Mouse (Mus musculus) MEL (cell line): Measurements from ENCODE around the gene Mt2. TPM values are rescaled to one million over a fixed set of nuclear protein-coding genes. Genes with fewer than 3 reads are reported as not detected.

ENCODE experiments used
- DNase-seq: peaks from one replicate; pipeline ENCODE4 v3.0.0; 2011; ENCODE audit warnings: low read depth, low spot score
- H3K27ac ChIP-seq: 2 replicates; pipeline ENCODE4 v1.5.1; 2012; ENCODE audit warnings: low read depth, mild to moderate bottlenecking, control low read depth, low read length, moderate library complexity; ENCODE audit not compliant: control insufficient read depth
- H3K27me3 ChIP-seq, 2 experiments: fragments of 150-350 bp in 1 of 2; sonication (generic) in 1 of 2; 2 replicates each; pipeline ENCODE4 v1.6.1; 2012; ENCODE audit warnings: low read length in 2 of 2, mild to moderate bottlenecking in 2 of 2, improper control_type of control experiment in 1 of 2, moderate library complexity in 1 of 2; ENCODE audit not compliant: insufficient read depth in 2 of 2, control insufficient read depth in 1 of 2
- H3K36me3 ChIP-seq, 2 experiments: 2 replicates each; pipeline ENCODE4 v1.6.1; 2012 to 2014; ENCODE audit warnings: low read length in 2 of 2, improper control_type of control experiment in 1 of 2, inconsistent platforms in 1 of 2, mild to moderate bottlenecking in 1 of 2; ENCODE audit not compliant: insufficient read depth in 2 of 2, control insufficient read depth in 1 of 2
- H3K4me1 ChIP-seq, 2 experiments: fragments of 150-350 bp in 1 of 2; sonication (generic) in 1 of 2; 2 replicates each; pipeline ENCODE4 v1.6.1; 2012; ENCODE audit warnings: low read length in 2 of 2, improper control_type of control experiment in 1 of 2, mild to moderate bottlenecking in 1 of 2; ENCODE audit not compliant: insufficient read depth in 2 of 2, control insufficient read depth in 1 of 2
- H3K4me3 ChIP-seq, 2 experiments: fragments of 150-350 bp in 1 of 2; sonication (generic) in 1 of 2; 2 replicates each; pipeline ENCODE4 v1.5.1; 2012; ENCODE audit warnings: low read depth in 2 of 2, low read length in 2 of 2, mild to moderate bottlenecking in 2 of 2, moderate library complexity in 2 of 2, control low read depth in 1 of 2, improper control_type of control experiment in 1 of 2; ENCODE audit not compliant: control insufficient read depth in 1 of 2, insufficient read depth in 1 of 2
- H3K79me2 ChIP-seq: 2 replicates; pipeline ENCODE4 v1.6.1; 2012; ENCODE audit warnings: mild to moderate bottlenecking, low read length, moderate library complexity; ENCODE audit not compliant: control insufficient read depth, poor library complexity, insufficient read depth
- H3K9ac ChIP-seq: 2 replicates; pipeline ENCODE4 v1.6.1; 2012; ENCODE audit warnings: low read depth, mild to moderate bottlenecking, control low read depth, low read length, moderate library complexity; ENCODE audit not compliant: control insufficient read depth, poor library complexity, severe bottlenecking
- H3K9me3 ChIP-seq: fragments of 150-350 bp; sonication (generic); replicated peaks from 2 replicates; pipeline ENCODE4 v1.6.1; 2012; ENCODE audit warnings: mild to moderate bottlenecking, low read length, improper control_type of control experiment, moderate library complexity; ENCODE audit not compliant: insufficient read depth
- BHLHE40 ChIP-seq: IDR thresholded peaks from 2 replicates; pipeline ENCODE4 v1.6.1; 2012; ENCODE audit warnings: low read depth, mild to moderate bottlenecking, inconsistent platforms, low read length, improper control_type of control experiment, borderline replicate concordance
- CHD1 ChIP-seq: IDR thresholded peaks from 2 replicates; pipeline ENCODE4 v1.6.1; 2012; ENCODE audit warnings: low read depth, mild to moderate bottlenecking, inconsistent platforms, low read length, improper control_type of control experiment
- CHD2 ChIP-seq: IDR thresholded peaks from 2 replicates; pipeline ENCODE4 v1.6.1; 2011; ENCODE audit warnings: low read length, improper control_type of control experiment
- CTCF ChIP-seq, 3 experiments: IDR thresholded peaks in 2 of 3; conservative IDR thresholded peaks in 1 of 3; 2 replicates each; pipeline ENCODE4 v1.5.1; 2011 to 2012; ENCODE audit warnings: low read length in 3 of 3, low read depth in 2 of 3, mild to moderate bottlenecking in 2 of 3, improper control_type of control experiment in 1 of 3, inconsistent platforms in 1 of 3, mixed read lengths in 1 of 3, moderate library complexity in 1 of 3; ENCODE audit not compliant: control insufficient read depth in 1 of 3, insufficient read depth in 1 of 3, poor library complexity in 1 of 3, severe bottlenecking in 1 of 3
- E2F4 ChIP-seq: IDR thresholded peaks from 2 replicates; pipeline ENCODE4 v1.6.1; 2011; ENCODE audit warnings: low read depth, low read length, improper control_type of control experiment, borderline replicate concordance
- ELF1 ChIP-seq: IDR thresholded peaks from 2 replicates; pipeline ENCODE4 v1.6.1; 2014; ENCODE audit warnings: low read depth, mild to moderate bottlenecking, inconsistent platforms, low read length, improper control_type of control experiment, moderate library complexity
- EP300 ChIP-seq, 2 experiments: IDR thresholded peaks; 2 replicates each; pipeline ENCODE4 v1.6.1; 2011; ENCODE audit warnings: improper control_type of control experiment in 2 of 2, low read length in 2 of 2, low read depth in 1 of 2, mild to moderate bottlenecking in 1 of 2
- ETS1 ChIP-seq: IDR thresholded peaks from 2 replicates; pipeline ENCODE4 v1.6.1; 2012; ENCODE audit warnings: low read depth, mild to moderate bottlenecking, inconsistent platforms, low read length, improper control_type of control experiment, moderate library complexity
- GABPA ChIP-seq: IDR thresholded peaks from 2 replicates; pipeline ENCODE4 v1.6.1; 2012; ENCODE audit warnings: low read depth, mild to moderate bottlenecking, inconsistent platforms, low read length, improper control_type of control experiment, moderate library complexity
- GATA1 ChIP-seq: IDR thresholded peaks from 2 replicates; pipeline ENCODE4 v1.6.1; 2011; ENCODE audit warnings: low read depth, low read length, improper control_type of control experiment
- HCFC1 ChIP-seq: IDR thresholded peaks from 2 replicates; pipeline ENCODE4 v1.6.1; 2012; ENCODE audit warnings: low read depth, mild to moderate bottlenecking, inconsistent platforms, low read length, improper control_type of control experiment, moderate library complexity
- JUND ChIP-seq: IDR thresholded peaks from 2 replicates; pipeline ENCODE4 v1.6.1; 2011; ENCODE audit warnings: low read depth, mild to moderate bottlenecking, improper control_type of control experiment, low read length
- KAT2A ChIP-seq: conservative IDR thresholded peaks from 2 replicates; pipeline ENCODE4 v1.6.1; 2012; ENCODE audit warnings: low read depth, low read length, improper control_type of control experiment, inconsistent platforms
- MAFK ChIP-seq: IDR thresholded peaks from 2 replicates; pipeline ENCODE4 v1.6.1; 2011; ENCODE audit warnings: low read depth, mild to moderate bottlenecking, low read length, improper control_type of control experiment, borderline replicate concordance
- MAX ChIP-seq: IDR thresholded peaks from 2 replicates; pipeline ENCODE4 v1.6.1; 2011; ENCODE audit warnings: low read length, improper control_type of control experiment
- MXI1 ChIP-seq: IDR thresholded peaks from 2 replicates; pipeline ENCODE4 v1.6.1; 2011; ENCODE audit warnings: mild to moderate bottlenecking, low read depth, low read length, improper control_type of control experiment
- MYB ChIP-seq: IDR thresholded peaks from 2 replicates; pipeline ENCODE4 v1.6.1; 2011; ENCODE audit warnings: mild to moderate bottlenecking, low read depth, low read length, improper control_type of control experiment
- MYC ChIP-seq: IDR thresholded peaks from 2 replicates; pipeline ENCODE4 v1.6.1; 2011; ENCODE audit warnings: low read depth, mild to moderate bottlenecking, low read length, improper control_type of control experiment, moderate library complexity
- NELFE ChIP-seq: IDR thresholded peaks from 2 replicates; pipeline ENCODE4 v1.6.1; 2011; ENCODE audit warnings: low read depth, low read length, improper control_type of control experiment
- NRF1 ChIP-seq: IDR thresholded peaks from 2 replicates; pipeline ENCODE4 v1.6.1; 2014; ENCODE audit warnings: low read depth, mild to moderate bottlenecking, inconsistent platforms, low read length, improper control_type of control experiment, moderate library complexity; ENCODE audit not compliant: poor library complexity, insufficient read depth, severe bottlenecking
- POLR2A ChIP-seq, 2 experiments: IDR thresholded peaks; 2 replicates each; pipeline ENCODE4 v1.6.1; 2011 to 2012; ENCODE audit warnings: low read length in 2 of 2, mild to moderate bottlenecking in 2 of 2, control low read depth in 1 of 2, improper control_type of control experiment in 1 of 2, low read depth in 1 of 2, moderate library complexity in 1 of 2; ENCODE audit not compliant: control insufficient read depth in 1 of 2, insufficient read depth in 1 of 2, poor library complexity in 1 of 2
- POLR2AphosphoS2 ChIP-seq: IDR thresholded peaks from 2 replicates; pipeline ENCODE4 v1.6.1; 2011; ENCODE audit warnings: low read length, improper control_type of control experiment
- POLR2AphosphoS5 ChIP-seq: IDR thresholded peaks from 2 replicates; pipeline ENCODE4 v1.6.1; 2012; ENCODE audit warnings: low read depth, borderline replicate concordance, mild to moderate bottlenecking, inconsistent platforms, low read length, moderate library complexity, mixed read lengths
- RAD21 ChIP-seq: IDR thresholded peaks from 2 replicates; pipeline ENCODE4 v1.6.1; 2011; ENCODE audit warnings: mild to moderate bottlenecking, low read depth, low read length, improper control_type of control experiment
- RCOR1 ChIP-seq: IDR thresholded peaks from 2 replicates; pipeline ENCODE4 v1.6.1; 2012; ENCODE audit warnings: low read depth, mild to moderate bottlenecking, inconsistent platforms, low read length, improper control_type of control experiment
- SIN3A ChIP-seq: IDR thresholded peaks from 2 replicates; pipeline ENCODE4 v1.6.1; 2012; ENCODE audit warnings: low read length, improper control_type of control experiment, inconsistent platforms
- SMC3 ChIP-seq: IDR thresholded peaks from 2 replicates; pipeline ENCODE4 v1.6.1; 2011; ENCODE audit warnings: low read depth, low read length, improper control_type of control experiment
- TAL1 ChIP-seq: IDR thresholded peaks from 2 replicates; pipeline ENCODE4 v1.6.1; 2012; ENCODE audit warnings: mild to moderate bottlenecking, inconsistent platforms, low read length, moderate library complexity, mixed read lengths
- TBP ChIP-seq: IDR thresholded peaks from 2 replicates; pipeline ENCODE4 v1.8.0; 2011; ENCODE audit warnings: low read depth, low read length, improper control_type of control experiment
- TCF12 ChIP-seq: IDR thresholded peaks from 2 replicates; pipeline ENCODE4 v1.6.1; 2014; ENCODE audit warnings: low read depth, mild to moderate bottlenecking, inconsistent platforms, low read length, improper control_type of control experiment, moderate library complexity
- UBTF ChIP-seq: IDR thresholded peaks from 2 replicates; pipeline ENCODE4 v1.6.1; 2012; ENCODE audit warnings: low read depth, mild to moderate bottlenecking, inconsistent platforms, low read length, improper control_type of control experiment, moderate library complexity, borderline replicate concordance; ENCODE audit not compliant: insufficient read depth
- USF1 ChIP-seq: IDR thresholded peaks from 2 replicates; pipeline ENCODE4 v1.6.1; 2014; ENCODE audit warnings: low read depth, mild to moderate bottlenecking, inconsistent platforms, low read length, improper control_type of control experiment, moderate library complexity
- USF2 ChIP-seq, 2 experiments: IDR thresholded peaks; 2 replicates each; pipeline ENCODE4 v1.6.1; 2011 to 2012; ENCODE audit warnings: improper control_type of control experiment in 2 of 2, low read length in 2 of 2, borderline replicate concordance in 1 of 2, inconsistent platforms in 1 of 2, low read depth in 1 of 2, mild to moderate bottlenecking in 1 of 2; ENCODE audit not compliant: insufficient read depth in 1 of 2
- ZC3H11A ChIP-seq: IDR thresholded peaks from 2 replicates; pipeline ENCODE4 v1.6.1; 2012; ENCODE audit warnings: low read depth, mild to moderate bottlenecking, inconsistent platforms, low read length, improper control_type of control experiment
- ZKSCAN1 ChIP-seq: IDR thresholded peaks from 2 replicates; pipeline ENCODE4 v1.6.1; 2012; ENCODE audit warnings: low read depth, mild to moderate bottlenecking, inconsistent platforms, low read length, improper control_type of control experiment, moderate library complexity
- ZMIZ1 ChIP-seq: IDR thresholded peaks from 2 replicates; pipeline ENCODE4 v1.6.1; 2012; ENCODE audit warnings: low read depth, mild to moderate bottlenecking, inconsistent platforms, low read length, improper control_type of control experiment, moderate library complexity
- ZNF384 ChIP-seq: IDR thresholded peaks from 2 replicates; pipeline ENCODE4 v1.6.1; 2012; ENCODE audit warnings: low read depth, mild to moderate bottlenecking, inconsistent platforms, low read length, improper control_type of control experiment
- polyA plus RNA-seq, 2 experiments: library from polyadenylated mRNA; stranded (reverse) in 1 of 2; unstranded in 1 of 2; fragments of >175 nt in 1 of 2; fragments of >200 nt in 1 of 2; gene quantifications; 2 replicates each; pipeline versions ENCODE4 v1.2.1 to v1.2.4; 2012; ENCODE audit warnings: low replicate concordance in 2 of 2, low read depth in 1 of 2; ENCODE audit not compliant: insufficient read length in 2 of 2, insufficient read depth in 1 of 2, missing spikeins in 1 of 2
- total RNA-seq: library from RNA; depleted of rRNA; stranded (reverse); fragments of 300-350 nt; gene quantifications from 2 replicates; pipeline ENCODE4 v1.2.3, GENCODE M21; 2012

The Mt2 gene
- total and polyA plus RNA-seq, 3 experiments = 469 to 2,013 TPM; not detected in 1

GRCm38 (mm10) chr8:94183117-94183516 is 10.7 kb downstream of the Mt2 start:
- H3K4me3 ChIP-seq = peak overlapping the region; percentile 62 to 74
- H3K79me2 ChIP-seq = peaks cover 17% of the 10 kb centered on the region
- peaks cover 0 to 5% of the 10 kb centered on the region in 2 experiments; a peak in 1 of 4 replicates for H3K36me3 ChIP-seq
- H3K9ac ChIP-seq = peak overlapping the region; percentile 65
- H3K4me1 ChIP-seq = peaks cover 0 to 19% of the 10 kb centered on the region in 2 experiments; a peak in 2 of 4 replicates
- H3K27ac ChIP-seq = peak overlapping the region; percentile 72
- no peaks in the 10 kb centered on the region for H3K27me3 ChIP-seq
- DNase-seq = peak; percentile 96
- no peaks in the 10 kb centered on the region for H3K9me3 ChIP-seq
- TF ChIP-seq ZMIZ1 = no peak
- no peak for TF ChIP-seq POLR2AphosphoS5
- no peak; the same call in 1 of the 2 replicates for TF ChIP-seq E2F4
- 0 out of 2 replicates have a peak, but pooled peaks have one; percentile 33 for TF ChIP-seq USF1
- TF ChIP-seq CHD1 = no peak
- 0 out of 2 replicates have a peak, but pooled peaks have one; percentile 62 for TF ChIP-seq TBP
- TF ChIP-seq USF2 (IDR thresholded peaks at IDR 0.05; ENCODE audit: borderline replicate concordance in 1 of 2, insufficient read depth in 1 of 2, low read depth in 1 of 2, low read length in 2 of 2) = no peak
- TF ChIP-seq CTCF (IDR thresholded peaks at IDR 0.05 in 2 of 3, conservative IDR thresholded peaks at IDR 0.05 in 1 of 3; ENCODE audit: control insufficient read depth in 1 of 3, insufficient read depth in 1 of 3, low read depth in 2 of 3, low read length in 3 of 3, poor library complexity in 1 of 3, severe bottlenecking in 1 of 3) = peak; percentile 43 to 73 (median 68); a peak in 5 of 6 replicates
- TF ChIP-seq TAL1 = no peak
- peak in 1 of 2 experiments; percentile 60; a peak in 1 of 4 replicates for TF ChIP-seq POLR2A (IDR thresholded peaks at IDR 0.05; ENCODE audit: control insufficient read depth in 1 of 2, insufficient read depth in 1 of 2, low read depth in 1 of 2, low read length in 2 of 2, poor library complexity in 1 of 2)
- no peak for TF ChIP-seq POLR2AphosphoS2
- peak; percentile 54; the same call in 1 of the 2 replicates for TF ChIP-seq RCOR1
- TF ChIP-seq MYC = peak; percentile 74; the same call in 1 of the 2 replicates
- peak; percentile 25; the same call in 1 of the 2 replicates for TF ChIP-seq BHLHE40
- no peak for TF ChIP-seq MAFK
- no peak; a peak in 1 of 4 replicates for TF ChIP-seq EP300 (IDR thresholded peaks at IDR 0.05; ENCODE audit: low read depth in 1 of 2, low read length in 2 of 2)
- no peak for TF ChIP-seq GATA1
- TF ChIP-seq MXI1 = peak; percentile 89
- TF ChIP-seq GABPA = no peak
- TF ChIP-seq ELF1 = 0 out of 2 replicates have a peak, but pooled peaks have one; percentile 26
- TF ChIP-seq TCF12 = no peak; the same call in none of the 2 replicates
- peak; percentile 80 for TF ChIP-seq SIN3A
- peak; percentile 74; the same call in 1 of the 2 replicates for TF ChIP-seq MAX
- TF ChIP-seq CHD2 = no peak
- TF ChIP-seq NELFE = 0 out of 2 replicates have a peak, but pooled peaks have one; percentile 50
- TF ChIP-seq UBTF = no peak
- TF ChIP-seq KAT2A = no peak
- TF ChIP-seq JUND = no peak
- TF ChIP-seq HCFC1 = peak; percentile 55; the same call in 1 of the 2 replicates
- TF ChIP-seq ZNF384 = peak; percentile 95
- peak; percentile 41; the same call in 1 of the 2 replicates for TF ChIP-seq NRF1
- no peak for TF ChIP-seq MYB
- TF ChIP-seq ZC3H11A = no peak
- TF ChIP-seq SMC3 = peak; percentile 40
- peak; percentile 46; the same call in 1 of the 2 replicates for TF ChIP-seq ETS1
- TF ChIP-seq RAD21 = peak; percentile 3; the same call in 1 of the 2 replicates
- no peak for TF ChIP-seq ZKSCAN1
